Mouse (Mus musculus) left cerebral cortex, postnatal 14 days (tissue): ENCODE results near the gene Rpl32. TPM values are rescaled to one million over a fixed set of nuclear protein-coding genes. Genes with fewer than 3 reads are reported as not detected.

Source experiments
- DNase-seq, 2 experiments: peaks; one replicate each; pipeline ENCODE4 v3.0.0; 2021 to 2022; ENCODE audit warnings: low spot score in 2 of 2, mixed read lengths in 1 of 2
- intact Hi-C: fragments of 180-260 bp; cut with DNase I; formaldehyde crosslinking; loops from one replicate; pipeline ENCODE4 v1.15.1; 2025
- long read RNA-seq, 2 experiments: library from polyadenylated mRNA; stranded (forward); transcript quantifications; one replicate each; pipeline ENCODE4 v2.0.0; 2021
- total RNA-seq, 2 experiments: library from RNA; stranded (reverse); gene quantifications; 2 replicates each; pipeline ENCODE4 v1.2.3; 2021

Rpl32 gene
- total RNA-seq = 100 to 1,000 TPM; 508 TPM
- long read RNA-seq, experiment 1, transcript Rpl32-202 (3 exons, 906 nt) = minor isoform, 6 of 91 reads
- long read RNA-seq, experiment 1, transcript Rpl32-201 (4 exons, 517 nt) = major isoform, 80 of 91 reads
- long read RNA-seq, experiment 1, partial matches to known transcripts = 5 of 91 reads
- long read RNA-seq, experiment 1, other reads (novel, unspliced or antisense) = 0 of 91 reads
- long read RNA-seq, experiment 2, transcript Rpl32-201 (4 exons, 517 nt) = major isoform, 58 of 71 reads
- long read RNA-seq, experiment 2, transcript Rpl32-202 (3 exons, 906 nt) = minor isoform, 5 of 71 reads
- long read RNA-seq, experiment 2, partial matches to known transcripts = 7 of 71 reads
- long read RNA-seq, experiment 2, other reads (novel, unspliced or antisense) = 1 of 71 reads

- intact Hi-C loops = loop anchor here (5.0 kb wide), 1 partner anchor 186 kb away; no protein-coding TSS in a partner anchor
- peak; percentile 88 to 91 for DNase-seq
Observed at GRCm38 (mm10) chr6:115808488-115809231, at the start of gene Rpl32. TSS of gene Rpl32 (minus strand) at chr6:115808747.

GRCm38 (mm10) chr6:115856361-115856745, 47.8 kb upstream of the Rpl32 start:
- intact Hi-C loops = no loop called here
- DNase-seq = no peak

GRCm38 (mm10) chr6:115855733-115856360, 47.3 kb upstream of the Rpl32 start:
- DNase-seq = no peak
- intact Hi-C loops = no loop called here

- intact Hi-C loops = loop anchor here (5.0 kb wide), 1 partner anchor 138 kb away; no protein-coding TSS in a partner anchor
- no peak for DNase-seq
Observed at GRCm38 (mm10) chr6:115854432-115854831, 45.9 kb upstream of the Rpl32 start.

GRCm38 (mm10) chr6:115853985-115854384, 45.4 kb upstream of the Rpl32 start:
- DNase-seq = no peak
- intact Hi-C loops = loop anchor here (5.0 kb wide), 1 partner anchor 138 kb away; no protein-coding TSS in a partner anchor

GRCm38 (mm10) chr6:115853091-115853813, 44.7 kb upstream of the Rpl32 start, which contains the start of the genes Mbd4 and Ift122:
TSS of gene Mbd4 (minus strand) at chr6:115853371.
TSS of gene Ift122 (plus strand) at chr6:115853470.
- intact Hi-C loops = loop anchor here (5.0 kb wide), 1 partner anchor 139 kb away; no protein-coding TSS in a partner anchor
- peak; percentile 98 to 99 for DNase-seq

GRCm38 (mm10) chr6:115852446-115853090, 44.0 kb upstream of the Rpl32 start:
- intact Hi-C loops = loop anchor here (5.0 kb wide), 1 partner anchor 140 kb away; no protein-coding TSS in a partner anchor
- no peak for DNase-seq

GRCm38 (mm10) chr6:115848598-115849304, 40.2 kb upstream of the Rpl32 start:
- intact Hi-C loops = no loop called here

GRCm38 (mm10) chr6:115846640-115847411, 38.3 kb upstream of the Rpl32 start:
- intact Hi-C loops = no loop called here
- DNase-seq = peak; percentile 69 to 77

More at GRCm38 (mm10) chr6:115848598-115849304, 40.2 kb upstream of the Rpl32 start:
- DNase-seq = no peak

- intact Hi-C loops = no loop called here
- no peak for DNase-seq
Observed at GRCm38 (mm10) chr6:115845006-115845405, 36.5 kb upstream of the Rpl32 start.

- intact Hi-C loops = no loop called here
- no peak for DNase-seq
Observed at GRCm38 (mm10) chr6:115838745-115839144, 30.2 kb upstream of the Rpl32 start.

GRCm38 (mm10) chr6:115838161-115838597, 29.6 kb upstream of the Rpl32 start, which contains the start of gene Efcab12:
TSS of gene Efcab12 (minus strand) at chr6:115838412.
- DNase-seq = peak; percentile 78 to 90
- intact Hi-C loops = no loop called here

- intact Hi-C loops = no loop called here
- no peak for DNase-seq
Observed at GRCm38 (mm10) chr6:115833861-115834260, 25.3 kb upstream of the Rpl32 start.

- intact Hi-C loops = no loop called here
Observed at GRCm38 (mm10) chr6:115832152-115832850, 23.8 kb upstream of the Rpl32 start.

GRCm38 (mm10) chr6:115830779-115831601, 22.4 kb upstream of the Rpl32 start:
- intact Hi-C loops = no loop called here
- DNase-seq = no peak

More at GRCm38 (mm10) chr6:115832152-115832850, 23.8 kb upstream of the Rpl32 start:
- no peak for DNase-seq
